Mouse (Mus musculus) urinary bladder, adult 2 months (tissue): Measurements from ENCODE around the gene Cdrt4. TPM values are rescaled to one million over a fixed set of nuclear protein-coding genes. Genes with fewer than 3 reads are reported as not detected.
A peak's percentile ranks its signal among the peaks of the same experiment; 100 is the strongest.

Source experiments
- DNase-seq: peaks from one replicate; pipeline ENCODE4 v3.0.0; 2022; ENCODE audit warnings: low spot score
- polyA plus RNA-seq: library from polyadenylated mRNA; depleted of rRNA; stranded (reverse); fragments of >200 nt; gene quantifications from 2 replicates; pipeline ENCODE4 v1.2.3, GENCODE M21; 2012

The Cdrt4 gene
- polyA plus RNA-seq, 1 experiment, result 0.10 TPM

DNA sequence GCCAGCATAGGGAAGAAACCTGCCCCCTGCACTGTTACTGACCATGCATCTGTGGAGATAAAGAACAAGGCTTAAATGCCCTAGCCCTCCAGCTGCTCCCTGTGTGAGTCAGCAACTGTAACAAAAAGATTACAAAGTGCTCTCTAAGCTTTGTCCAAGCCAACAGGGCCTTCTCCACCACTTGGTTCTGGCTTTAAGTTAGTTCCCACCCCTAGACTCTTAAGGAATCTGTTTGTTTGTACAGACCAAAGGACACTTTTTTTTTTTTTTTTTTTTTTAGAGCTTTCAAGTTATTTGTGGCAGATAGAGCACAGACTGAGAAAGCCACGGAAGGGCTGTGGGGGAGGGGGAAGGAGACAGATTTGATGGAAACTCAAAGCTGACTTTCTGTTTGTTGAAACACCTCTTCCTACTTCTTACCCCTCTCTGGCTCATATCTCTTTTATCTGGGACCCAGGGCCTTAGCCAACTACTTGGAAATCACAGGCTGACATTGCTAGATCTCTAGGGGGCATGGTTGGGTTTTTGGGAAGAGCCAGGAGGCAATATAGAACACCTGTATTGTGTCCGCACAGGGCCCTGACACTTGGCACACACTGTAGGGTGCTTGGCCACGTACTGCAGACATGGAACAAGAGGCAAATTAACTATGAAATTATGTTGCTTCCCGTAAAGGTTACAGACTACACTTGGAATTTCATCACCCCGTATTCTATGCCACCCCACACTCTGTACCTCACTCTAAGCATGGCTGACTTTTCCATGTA, 44.9 kb downstream of the Cdrt4 start:
- no peak for DNase-seq

DNA sequence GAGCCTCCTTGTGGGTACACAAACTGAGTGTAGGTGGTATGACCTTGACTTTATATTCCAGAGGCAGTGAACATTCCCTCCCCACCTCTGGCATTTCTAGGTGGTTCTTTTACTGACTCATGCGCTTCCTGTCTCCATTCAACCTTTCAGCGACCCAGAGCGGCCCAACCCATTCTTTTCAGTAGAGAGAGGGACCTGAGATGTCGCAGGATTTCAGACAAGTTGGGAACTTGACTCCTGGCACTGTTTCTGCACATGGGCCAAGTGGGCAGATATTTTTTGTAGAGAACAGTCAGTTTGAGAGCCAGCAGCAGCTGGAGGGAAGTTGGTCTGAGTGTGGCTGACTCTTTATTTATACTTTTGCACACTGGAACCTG, 45.5 kb downstream of the Cdrt4 start:
- no peak for DNase-seq

DNA sequence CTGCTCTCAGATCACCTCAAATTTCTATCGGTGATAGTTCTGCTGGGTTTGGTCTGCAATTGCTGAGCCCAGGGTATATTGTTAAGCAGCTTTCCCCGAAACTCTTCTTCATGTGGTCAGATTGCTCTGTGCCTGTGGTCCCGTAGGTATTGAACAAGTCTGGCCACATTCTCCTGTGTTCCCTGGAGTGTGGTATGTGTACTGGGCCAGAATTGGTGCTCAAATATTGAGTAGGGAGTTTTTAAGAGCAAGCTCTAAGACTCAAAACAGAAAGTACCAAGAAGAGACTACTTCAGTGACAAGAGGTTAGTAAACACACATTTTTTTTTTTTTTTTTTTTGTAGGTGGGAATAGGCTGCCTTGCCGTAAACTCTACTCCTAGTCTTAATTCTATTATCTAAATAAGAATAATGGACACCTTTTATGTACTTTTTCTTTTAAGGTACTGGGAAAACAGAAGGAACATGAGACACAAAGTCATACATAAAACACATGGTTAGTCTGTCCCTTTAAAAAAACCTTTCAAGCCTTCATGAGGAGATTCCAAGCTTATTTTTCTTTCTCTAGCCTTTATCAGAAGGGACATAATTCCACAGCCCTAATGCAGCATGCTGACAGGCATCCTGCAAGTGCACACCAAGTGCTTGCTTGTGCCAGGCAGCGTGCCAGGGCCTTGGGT, 46.2 kb downstream of the Cdrt4 start:
- DNase-seq, result no peak

DNA sequence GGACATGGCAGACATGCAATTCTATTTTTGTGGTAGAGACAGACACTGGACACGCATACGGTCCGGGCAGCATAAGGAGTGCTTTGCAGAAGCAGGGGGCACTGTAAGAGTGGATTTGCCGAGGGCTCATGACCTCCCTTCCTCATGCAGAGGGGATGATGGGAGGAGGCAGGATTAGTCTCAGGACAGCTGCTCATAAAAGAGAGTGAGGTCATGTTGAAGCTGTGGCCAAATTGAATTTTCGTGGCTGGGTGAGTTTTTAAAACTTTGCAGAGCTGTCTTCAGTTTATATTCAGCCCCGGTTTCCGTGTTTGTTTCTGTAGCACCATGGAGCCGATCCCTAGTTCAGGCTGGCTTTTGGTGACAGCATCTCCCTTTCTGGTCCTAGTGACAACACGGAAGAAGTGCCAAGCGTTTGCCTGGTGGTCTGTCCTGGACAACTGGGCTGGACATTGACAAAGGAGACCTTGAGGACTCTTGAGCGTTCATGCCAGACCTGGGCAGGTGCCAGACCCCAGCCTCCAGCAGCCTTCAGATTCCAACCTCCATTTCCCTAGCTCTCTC, 46.8 kb downstream of the Cdrt4 start:
- no peak for DNase-seq

DNA sequence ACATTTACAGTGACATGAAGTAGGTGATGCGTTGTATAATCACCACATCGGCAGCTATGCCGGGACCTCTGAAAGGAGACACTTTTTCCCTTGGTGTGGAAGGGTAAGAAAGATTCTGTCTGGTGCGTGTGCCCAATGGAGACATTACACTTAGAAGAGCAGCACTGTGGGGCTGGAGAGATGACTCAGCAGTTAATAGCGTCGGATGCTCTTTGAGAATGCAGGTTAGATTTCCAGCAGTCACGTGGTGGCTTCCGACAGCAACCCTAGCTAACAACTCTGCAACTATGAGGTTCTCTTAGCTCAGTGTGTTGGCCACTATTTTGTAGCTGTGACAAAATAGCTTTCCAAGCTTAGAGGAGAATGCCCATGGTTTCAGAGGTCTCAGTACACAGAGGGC, 49.1 kb downstream of the Cdrt4 start:
- DNase-seq, result no peak

DNA sequence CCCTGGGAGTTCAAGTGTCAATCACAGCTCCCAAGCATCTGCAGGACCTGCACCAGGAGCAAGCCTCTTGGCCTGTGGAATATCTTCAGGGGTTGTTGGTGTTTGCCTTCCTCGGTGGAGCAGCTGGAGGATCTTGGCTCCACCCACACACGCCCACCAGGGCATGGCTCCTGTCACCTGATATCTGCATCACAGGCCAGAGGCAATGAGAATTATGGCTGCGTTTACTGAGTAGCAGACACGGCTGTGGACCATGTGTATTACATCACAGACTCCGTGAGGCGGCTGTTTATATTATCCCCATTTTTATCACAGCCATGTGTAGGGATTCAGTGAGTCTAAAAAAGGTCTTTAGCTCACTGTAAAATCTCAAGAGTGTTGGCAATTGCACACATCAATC, 53.6 kb downstream of the Cdrt4 start:
- no peak for DNase-seq

DNA sequence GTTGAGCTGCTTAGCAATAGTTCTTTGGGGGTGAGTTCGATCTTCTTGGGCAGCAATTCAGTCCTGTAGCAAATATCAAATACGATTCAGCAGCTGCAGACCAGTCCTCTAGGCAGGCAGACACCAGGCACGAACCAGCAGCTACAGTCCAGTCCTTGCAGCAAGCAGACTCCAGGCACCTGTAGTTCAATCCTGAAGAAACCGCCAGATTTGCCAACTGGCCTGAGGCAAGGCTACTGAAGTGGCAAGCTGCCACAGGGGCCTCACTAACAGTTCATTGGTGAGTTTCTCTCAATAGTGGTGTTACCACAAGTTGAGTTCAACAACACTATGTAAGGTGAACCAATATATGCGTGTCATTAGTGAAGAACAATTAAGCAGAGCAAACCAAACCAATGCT, 56.4 kb downstream of the Cdrt4 start:
- no peak for DNase-seq

DNA sequence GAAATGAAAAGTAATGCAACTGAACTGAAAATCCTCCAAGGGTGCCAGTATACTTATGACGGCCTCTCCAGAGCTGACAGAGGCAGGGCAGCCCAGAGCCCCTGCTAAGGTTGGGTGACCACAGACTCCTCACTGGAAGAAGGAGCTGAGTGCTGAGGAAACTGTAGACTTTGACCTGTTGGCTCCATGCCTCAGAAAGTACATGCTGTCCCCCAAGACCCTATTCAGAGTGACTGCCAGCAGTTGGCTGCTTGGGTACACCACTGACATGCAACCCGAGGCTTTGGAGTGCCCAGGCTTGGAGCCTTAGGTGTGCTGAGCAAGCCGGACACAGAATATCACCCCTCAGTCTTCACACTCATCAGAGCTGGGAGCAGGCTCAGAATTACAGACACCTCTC, 57.0 kb downstream of the Cdrt4 start:
- no peak for DNase-seq

DNA sequence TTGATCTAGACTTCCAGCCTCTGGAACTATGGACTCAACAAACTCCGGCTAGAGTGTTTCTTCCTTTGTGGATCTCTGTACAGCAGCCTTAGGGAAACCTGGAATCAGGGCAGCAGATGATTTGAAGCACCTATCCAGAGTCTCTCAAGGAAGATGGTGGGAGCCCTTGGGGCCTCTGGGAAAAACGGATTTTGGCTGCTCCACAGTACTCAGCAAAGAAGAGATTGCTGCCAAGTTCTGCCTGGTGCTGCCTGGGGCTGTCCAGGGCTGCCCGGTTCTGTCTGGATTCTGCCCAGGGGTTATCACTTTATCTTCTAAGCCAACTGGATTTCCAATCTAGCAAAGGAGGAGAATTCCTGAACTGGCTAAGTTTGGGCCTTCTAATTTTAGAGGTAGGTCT, 58.8 kb downstream of the Cdrt4 start:
- DNase-seq, result no peak

DNA sequence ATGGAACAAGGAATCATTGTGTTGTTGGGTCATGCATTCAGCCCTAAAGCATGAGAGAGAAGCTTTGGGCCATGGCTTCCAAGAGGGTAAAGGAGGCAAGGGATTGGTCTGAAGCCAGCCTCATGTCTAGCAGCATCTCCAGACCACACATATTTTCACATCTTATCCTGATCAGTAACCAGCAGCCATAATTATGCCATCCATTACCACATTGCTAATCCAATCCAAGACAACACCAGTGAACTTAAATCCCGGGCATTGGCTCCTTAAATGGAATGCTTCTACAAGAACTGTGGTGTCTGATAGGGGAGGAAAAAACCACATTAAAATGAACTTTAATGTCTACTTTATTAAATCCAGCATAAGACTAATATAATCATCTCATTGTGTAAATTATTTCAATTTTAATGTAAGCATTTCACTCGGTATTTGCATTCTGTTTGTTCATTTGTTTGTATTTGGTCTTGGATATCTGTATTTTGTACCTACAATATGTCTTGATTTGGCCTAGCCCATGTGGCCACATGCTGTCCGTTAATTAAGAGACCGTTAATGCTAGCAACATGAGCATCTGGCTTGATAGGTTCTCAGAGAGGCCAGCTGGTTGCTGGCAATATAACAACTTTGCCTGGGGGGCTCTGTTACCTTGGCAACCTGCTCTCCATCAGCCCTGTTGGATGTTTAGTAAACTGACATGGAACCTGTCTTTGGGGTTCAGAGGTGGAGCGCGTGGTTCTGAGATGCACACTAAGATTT, 66.5 kb downstream of the Cdrt4 start:
- no peak for DNase-seq

DNA sequence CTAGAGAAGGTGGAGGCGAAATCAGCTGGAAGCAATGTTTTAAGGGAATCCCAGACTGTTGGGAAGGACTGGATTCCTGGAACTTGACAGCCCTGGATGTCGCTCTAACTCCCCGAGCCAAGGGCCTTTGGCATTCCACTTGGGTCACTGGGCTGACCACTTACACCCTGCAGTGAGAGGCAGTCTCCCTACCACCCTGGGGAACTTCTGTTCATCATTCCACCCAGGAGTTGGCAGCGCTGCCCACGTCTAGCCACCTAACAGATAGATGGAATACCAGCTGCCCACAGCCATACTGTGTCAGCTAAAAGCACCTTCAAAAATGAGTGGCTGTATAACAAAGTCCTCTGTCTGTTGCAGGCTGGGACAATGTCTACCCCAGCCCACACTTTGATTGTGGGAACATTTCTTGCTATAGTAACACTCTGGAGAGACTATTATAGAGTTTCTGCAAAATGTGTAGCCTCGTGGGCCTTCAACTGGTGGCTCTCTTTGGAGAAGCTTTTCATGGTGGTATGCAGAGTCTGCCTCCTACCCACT, 67.2 kb downstream of the Cdrt4 start:
- peak; percentile 12 for DNase-seq

DNA sequence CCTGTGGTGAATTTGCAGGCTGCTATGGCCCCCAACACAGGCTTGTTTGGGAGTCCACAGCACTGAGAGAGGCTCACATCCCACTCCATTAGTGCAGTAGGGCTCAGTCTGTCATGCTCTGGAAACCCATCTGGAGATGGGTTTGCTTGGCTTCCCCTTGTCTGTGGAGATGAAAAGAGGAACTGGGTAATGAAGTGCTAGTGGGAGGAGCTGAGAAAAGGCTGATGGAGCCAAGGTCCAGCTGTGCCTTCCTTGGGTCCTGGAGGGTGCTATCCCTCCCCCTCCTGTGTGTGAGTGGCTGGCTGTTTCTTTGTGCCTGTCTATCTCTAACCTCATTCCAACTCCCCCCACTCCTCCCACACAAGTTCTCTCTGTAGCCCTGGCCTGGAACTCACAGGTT, 69.6 kb downstream of the Cdrt4 start:
- no peak for DNase-seq

DNA sequence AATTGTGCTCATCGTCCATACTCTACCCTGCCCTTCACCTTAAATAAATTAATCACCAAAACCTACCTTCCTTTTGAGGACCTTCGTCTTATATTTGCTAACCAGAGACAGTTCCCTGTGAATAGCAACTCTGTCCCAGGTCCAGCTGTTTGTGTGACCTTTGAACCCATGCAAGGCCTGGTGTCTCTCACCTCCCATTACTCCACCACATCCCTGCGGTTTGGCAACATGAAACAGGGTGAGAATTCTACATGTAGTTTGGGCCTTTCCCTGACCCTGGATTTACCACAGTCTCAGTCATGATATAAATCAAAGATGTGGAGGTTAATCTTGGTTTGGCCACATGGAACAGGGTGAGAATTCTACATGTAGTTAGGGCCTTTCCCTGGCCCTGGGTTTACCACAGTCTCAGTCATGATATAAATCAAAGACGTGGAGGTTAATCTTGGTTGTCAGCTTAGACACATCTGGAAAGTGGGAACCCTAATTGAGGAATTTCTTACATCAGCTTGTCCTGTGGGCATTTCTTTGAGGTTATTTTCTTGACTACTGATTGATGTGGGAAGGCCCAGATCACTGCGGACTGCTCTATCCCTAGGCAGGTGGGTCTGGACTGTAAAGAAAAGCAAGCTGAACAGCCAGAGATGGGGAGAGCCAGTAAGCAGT, 70.3 kb downstream of the Cdrt4 start:
- no peak for DNase-seq

DNA sequence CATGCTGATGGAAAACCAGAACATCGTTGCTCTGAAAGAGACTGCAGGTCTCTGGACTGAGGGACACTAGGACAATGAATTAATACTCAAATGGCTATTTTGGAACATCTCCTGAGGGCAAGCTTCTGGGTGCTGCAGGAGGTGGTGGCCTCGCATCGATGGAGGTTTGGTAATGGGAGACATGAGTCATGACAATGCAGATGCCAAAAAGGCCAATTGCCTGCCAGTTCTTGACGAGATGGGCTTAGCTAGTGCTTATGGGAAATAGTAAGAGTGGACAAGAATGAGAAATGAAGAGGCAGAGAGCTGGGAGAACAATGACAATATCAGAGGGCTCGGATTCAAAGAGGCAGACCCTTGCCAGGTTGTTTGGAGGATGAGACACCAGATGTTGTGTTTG, 72.5 kb downstream of the Cdrt4 start:
- no peak for DNase-seq

DNA sequence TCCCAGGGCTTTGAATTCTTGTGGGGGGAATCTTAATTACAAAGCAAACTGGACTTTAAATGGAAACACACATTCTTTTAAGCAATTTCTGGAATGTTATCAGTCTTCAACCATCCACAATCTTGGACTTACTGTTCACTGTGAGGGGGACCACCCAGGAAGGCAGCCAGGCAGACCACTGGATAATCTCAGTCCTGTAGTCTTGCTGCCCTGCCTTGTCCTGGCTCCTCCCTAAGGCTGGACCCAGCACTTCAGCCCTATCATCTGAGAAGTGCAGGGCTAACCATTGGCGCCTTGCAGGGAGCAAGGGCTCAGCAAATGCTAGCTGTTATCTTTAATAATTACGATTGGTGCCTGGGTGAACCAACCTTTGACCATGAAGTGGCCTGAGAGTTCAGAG, 73.1 kb downstream of the Cdrt4 start:
- DNase-seq, result no peak

DNA sequence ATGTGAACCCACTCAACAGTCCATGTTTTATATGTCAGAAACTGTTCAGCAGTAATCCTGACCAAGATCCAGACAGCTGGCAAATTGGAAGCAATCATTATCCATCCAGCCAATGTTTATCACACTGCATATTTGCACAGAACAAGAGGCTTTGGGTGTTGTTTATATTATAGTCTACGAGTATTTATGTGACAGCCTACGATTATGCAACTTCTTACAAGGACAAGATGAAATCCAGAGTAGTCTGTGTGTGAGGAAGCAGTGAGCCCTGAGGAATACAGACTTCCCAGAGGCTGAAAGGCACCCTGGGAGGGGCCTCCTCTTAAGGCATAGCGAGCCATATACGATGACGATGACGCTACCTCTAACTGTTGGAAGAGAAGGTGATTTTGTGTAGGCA, 74.5 kb downstream of the Cdrt4 start:
- no peak for DNase-seq

DNA sequence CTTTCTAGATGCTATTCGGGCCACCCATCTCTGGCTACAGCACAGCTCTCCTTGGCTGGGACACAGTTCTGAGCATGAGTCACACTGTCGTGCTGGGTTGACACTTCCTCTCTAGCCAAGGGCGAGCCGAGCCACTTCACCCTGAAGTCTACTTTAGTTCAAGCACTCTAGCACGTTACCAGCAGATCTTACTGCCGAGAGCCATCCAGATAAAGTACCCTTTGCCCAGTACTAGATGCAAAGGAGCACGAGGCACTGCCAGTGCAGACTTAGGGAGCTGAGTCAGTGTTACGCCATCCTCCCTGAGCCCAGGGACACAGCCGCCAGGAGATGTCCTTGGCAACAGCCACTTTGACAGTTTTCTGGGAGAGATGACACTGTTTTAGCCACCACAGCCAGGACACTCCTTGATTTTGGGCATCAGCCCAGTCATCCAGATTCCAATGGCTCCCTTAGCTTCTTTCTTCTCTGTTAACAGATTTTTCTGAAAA, 75.7 kb downstream of the Cdrt4 start:
- no peak for DNase-seq

DNA sequence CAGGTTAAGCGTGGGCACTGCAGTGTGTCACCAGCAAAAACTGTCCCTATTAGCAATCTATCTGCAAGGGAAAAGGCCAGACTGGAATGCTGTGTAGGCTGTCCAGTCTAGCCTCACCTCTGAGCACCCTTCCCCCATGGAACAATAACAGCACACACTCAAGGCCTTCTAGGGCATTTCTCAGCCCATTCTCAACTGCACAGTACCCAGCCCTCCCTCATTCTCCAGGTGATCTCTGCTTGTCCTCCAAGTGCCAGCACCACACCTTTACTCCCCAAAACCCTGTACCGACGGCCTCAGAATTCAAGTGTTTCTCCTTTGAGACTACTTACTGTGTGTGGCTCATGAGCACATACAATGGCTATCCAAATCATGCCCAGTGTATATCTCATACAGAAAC, 77.1 kb downstream of the Cdrt4 start:
- no peak for DNase-seq

DNA sequence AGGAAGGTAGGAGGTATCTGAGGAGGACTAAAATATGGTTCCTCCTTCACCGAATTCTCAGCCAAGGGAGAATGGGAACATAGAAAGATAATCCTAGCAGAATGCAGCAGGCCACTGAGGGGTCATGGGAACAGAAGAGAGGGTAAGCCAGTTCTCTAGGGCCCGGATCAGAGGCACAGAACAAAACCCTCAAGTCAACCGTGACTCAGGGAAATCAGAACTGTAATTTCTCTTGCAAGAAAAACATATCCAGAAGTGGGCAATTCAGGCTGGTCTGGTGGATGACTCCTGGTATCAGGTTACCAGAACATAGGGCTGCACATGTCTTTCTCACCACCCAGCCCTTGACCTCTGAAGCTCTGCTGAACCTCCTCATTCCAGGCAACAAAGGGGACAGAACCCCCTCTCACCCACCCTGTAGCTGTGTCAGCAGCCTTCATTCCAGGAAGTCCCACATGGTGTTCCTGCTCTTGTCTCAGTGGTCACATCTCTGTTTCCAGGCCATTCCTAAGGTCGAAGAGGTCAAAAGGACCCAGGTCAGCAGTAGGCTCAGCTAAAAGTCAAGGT, 78.2 kb downstream of the Cdrt4 start:
- DNase-seq, result no peak

DNA sequence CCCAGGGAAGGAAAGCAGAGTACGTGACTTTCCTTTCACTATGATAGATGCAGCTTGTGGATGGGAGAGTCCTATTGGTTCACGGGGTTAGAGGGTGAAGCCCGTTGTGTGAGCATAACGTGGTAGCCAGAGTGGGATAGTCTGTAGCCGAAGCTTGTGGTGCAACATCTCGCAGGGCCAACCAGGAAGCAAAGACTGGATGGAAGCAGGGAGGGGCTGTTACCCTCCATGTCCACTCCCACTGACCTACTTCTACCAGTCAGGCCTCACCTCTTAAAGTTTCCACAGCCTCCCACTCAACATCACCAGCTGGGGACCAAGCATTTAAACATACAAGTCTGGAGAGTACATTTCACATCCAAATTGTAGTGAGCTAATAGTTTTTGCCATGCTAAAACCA, 78.7 kb downstream of the Cdrt4 start:
- no peak for DNase-seq
